Mouse (Mus musculus) forebrain, embryonic 13.5 days (tissue): ENCODE measurements around the gene AC161166.1. TPM values are rescaled to one million over a fixed set of nuclear protein-coding genes. Genes with fewer than 3 reads are reported as not detected.

Source experiments
- ATAC-seq: fragments of 200-750 bp; cut with Nextera tagmentation; 2 replicates; pipeline ENCODE4 v1.8.0; 2017
- H3K27ac ChIP-seq: fragments of 300-500 bp; sonication (generic); 2 replicates; pipeline ENCODE4 v1.5.1; 2015; ENCODE audit warnings: inconsistent platforms, mild to moderate bottlenecking, moderate library complexity
- H3K27me3 ChIP-seq: fragments of 300-500 bp; sonication (generic); 2 replicates; pipeline ENCODE4 v1.6.1; 2015; ENCODE audit warnings: mild to moderate bottlenecking, inconsistent platforms
- H3K36me3 ChIP-seq: fragments of 300-500 bp; sonication (generic); 2 replicates; pipeline ENCODE4 v1.6.1; 2015; ENCODE audit warnings: mild to moderate bottlenecking, inconsistent platforms; ENCODE audit not compliant: poor library complexity, severe bottlenecking
- H3K4me1 ChIP-seq: fragments of 300-500 bp; sonication (generic); 2 replicates; pipeline ENCODE4 v1.6.1; 2015; ENCODE audit warnings: inconsistent platforms
- H3K4me2 ChIP-seq: fragments of 300-500 bp; sonication (generic); 2 replicates; pipeline ENCODE4 v1.6.1; 2015; ENCODE audit warnings: inconsistent platforms, mild to moderate bottlenecking, moderate library complexity
- H3K4me3 ChIP-seq: fragments of 300-500 bp; sonication (generic); 2 replicates; pipeline ENCODE4 v1.5.1; 2015; ENCODE audit warnings: mild to moderate bottlenecking, inconsistent platforms
- H3K9ac ChIP-seq: fragments of 300-500 bp; sonication (generic); 2 replicates; pipeline ENCODE4 v1.6.1; 2015; ENCODE audit warnings: mild to moderate bottlenecking, inconsistent platforms
- H3K9me3 ChIP-seq: fragments of 300-500 bp; sonication (generic); replicated peaks from 2 replicates; pipeline ENCODE4 v1.6.1; 2016; ENCODE audit warnings: inconsistent platforms
- WGBS: fragments of 180-500 bp; shearing (Covaris S2); methylation state at CpG from one replicate; pipeline ENCODE4 v1.1.7; 2015; 5-methylcytosine and 5-hydroxymethylcytosine counted together
- polyA plus RNA-seq: library from polyadenylated mRNA; unstranded; fragments of >200 nt; fragmentation: Nextera tagmentation; extraction: Ambion mirVana; gene quantifications from 2 replicates; pipeline ENCODE4 v1.2.1, GENCODE M21; 2015

Gene AC161166.1
- polyA plus RNA-seq, 1 experiment from 2014 or later = 0.97 TPM

DNA sequence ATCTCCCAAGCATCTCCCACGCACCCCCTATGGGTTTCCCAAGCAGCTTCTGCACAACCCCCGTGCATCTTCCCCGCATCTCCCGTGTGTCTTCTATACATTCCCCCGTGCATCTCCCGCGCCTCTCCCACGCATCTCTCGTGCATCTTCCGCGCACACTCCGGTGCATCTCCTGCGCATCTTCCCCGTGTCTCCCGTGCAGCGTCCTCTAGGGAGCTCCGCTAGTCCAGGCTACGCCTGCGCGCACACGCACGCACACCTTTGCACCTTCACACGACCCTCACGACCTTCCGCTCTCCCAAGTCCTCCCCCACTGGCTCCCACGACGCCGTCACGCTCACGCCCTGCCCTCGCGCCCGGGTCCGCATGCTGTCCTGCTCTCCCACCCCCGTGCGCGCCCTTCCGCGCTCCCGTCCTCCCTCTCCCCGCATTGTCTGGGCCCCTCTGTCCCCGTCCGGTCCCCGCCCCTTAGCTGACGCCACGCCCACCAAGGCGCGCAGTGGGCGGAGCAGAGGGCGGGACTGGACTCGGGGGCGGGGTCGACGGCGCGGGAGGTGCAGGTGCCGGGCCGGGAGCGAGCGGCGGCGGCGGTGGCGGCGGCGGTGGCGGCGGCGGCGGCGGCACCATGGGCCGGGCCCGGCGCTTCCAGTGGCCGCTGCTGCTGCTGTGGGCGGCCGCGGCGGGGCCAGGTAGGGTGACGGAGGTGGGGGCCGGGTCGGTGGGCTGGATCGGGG is 30.6 kb downstream of the AC161166.1 start, which contains the start of gene Cadm4:
Cadm4 (plus strand) TSS at position 550 of the 734 bp plus-strand sequence.
- H3K4me1 ChIP-seq = peaks cover 61% of the 10 kb centered on the region
- peak within 1 kb of the TSS; percentile 87 for H3K4me2 ChIP-seq
- 1% methylated on average over 62 of the region's 83 CpGs for WGBS
- H3K27me3 ChIP-seq = 0 out of 2 replicates have a peak, but pooled peaks cover 3% of the 10 kb centered on the region
- no peaks in the 10 kb centered on the region for H3K9me3 ChIP-seq
- H3K4me3 ChIP-seq = peak within 1 kb of the TSS; percentile 76
- H3K36me3 ChIP-seq = no peaks in the 10 kb centered on the region
- peak within 1 kb of the TSS; percentile 97 for H3K9ac ChIP-seq
- ATAC-seq = peak; percentile 86
- peak within 1 kb of the TSS; percentile 78 for H3K27ac ChIP-seq

- peak overlapping the region; percentile 76 for H3K4me3 ChIP-seq
- H3K4me1 ChIP-seq = peaks cover 55% of the 10 kb centered on the region
- H3K36me3 ChIP-seq = no peaks in the 10 kb centered on the region
- WGBS = 8% methylated on average over 14 of the region's 14 CpGs
- H3K9me3 ChIP-seq = no peaks in the 10 kb centered on the region
- H3K27ac ChIP-seq = peak overlapping the region; percentile 78; the same call in 1 of the 2 replicates
- H3K27me3 ChIP-seq = 0 out of 2 replicates have a peak, but pooled peaks cover 3% of the 10 kb centered on the region
- peak overlapping the region; percentile 87 for H3K4me2 ChIP-seq
- peak; percentile 2; the same call in 1 of the 2 replicates for ATAC-seq
- peak overlapping the region; percentile 97 for H3K9ac ChIP-seq
These were observed 31.2 kb downstream of the AC161166.1 start for GRCm38 (mm10) chr7:24480986-24481473.

GRCm38 (mm10) chr7:24480121-24480941 is 31.9 kb downstream of the AC161166.1 start:
- H3K4me3 ChIP-seq = no peak overlapping the region
- no peak for ATAC-seq
- H3K27me3 ChIP-seq = 0 out of 2 replicates have a peak, but pooled peaks cover 3% of the 10 kb centered on the region
- H3K9ac ChIP-seq = peak overlapping the region; percentile 97; the same call in 1 of the 2 replicates
- H3K36me3 ChIP-seq = no peaks in the 10 kb centered on the region
- peak overlapping the region; percentile 87 for H3K4me2 ChIP-seq
- H3K4me1 ChIP-seq = peaks cover 48% of the 10 kb centered on the region
- H3K9me3 ChIP-seq = no peaks in the 10 kb centered on the region
- H3K27ac ChIP-seq = no peak overlapping the region
- 60% methylated on average over 18 of the region's 18 CpGs for WGBS

GRCm38 (mm10) chr7:24479685-24480084 is 32.6 kb downstream of the AC161166.1 start:
- Histone ChIP-seq H3K4me2 (peak overlapping the region; percentile 18; the same call in 1 of the 2 replicates), H3K27ac (no peak overlapping the region), H3K27me3 (0 out of 2 replicates have a peak, but pooled peaks cover 3% of the 10 kb centered on the region), H3K9ac (no peak overlapping the region), H3K4me1 (peaks cover 47% of the 10 kb centered on the region), H3K36me3 (no peaks in the 10 kb centered on the region), H3K9me3 (no peaks in the 10 kb centered on the region), H3K4me3 (no peak overlapping the region)
- 77% methylated on average over 2 of the region's 2 CpGs for WGBS
- ATAC-seq = no peak

DNA sequence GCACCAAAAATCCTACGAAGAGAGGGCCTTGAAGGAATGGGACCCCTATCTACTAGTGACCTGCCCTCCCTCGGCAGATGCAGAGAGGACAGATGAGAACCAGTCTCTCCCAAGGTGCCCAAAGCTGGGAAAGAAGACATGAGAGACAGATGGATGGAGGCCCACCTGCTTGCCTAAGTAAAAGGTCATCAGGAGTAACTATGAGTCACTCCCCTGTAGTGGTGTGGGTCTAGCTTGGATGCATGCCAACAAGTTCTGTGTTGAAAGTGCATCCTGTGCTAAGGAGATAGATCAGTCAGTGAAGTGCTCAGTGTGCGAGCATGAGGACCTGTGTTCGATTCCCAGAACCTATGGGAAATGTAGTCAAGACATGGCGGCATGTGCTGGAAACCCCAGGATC is 33.3 kb downstream of the AC161166.1 start:
- Histone ChIP-seq H3K4me2 (no peak overlapping the region), H3K4me1 (peaks cover 39% of the 10 kb centered on the region), H3K27me3 (0 out of 2 replicates have a peak, but pooled peaks cover 3% of the 10 kb centered on the region), H3K27ac (no peak overlapping the region), H3K36me3 (no peaks in the 10 kb centered on the region), H3K9me3 (no peaks in the 10 kb centered on the region), H3K9ac (no peak overlapping the region), H3K4me3 (no peak overlapping the region)
- ATAC-seq = no peak
- WGBS = 86% methylated on average over 5 of the region's 5 CpGs

- Histone ChIP-seq H3K27me3 (0 out of 2 replicates have a peak, but pooled peaks cover 3% of the 10 kb centered on the region), H3K27ac (no peak overlapping the region), H3K4me3 (no peak overlapping the region), H3K36me3 (no peaks in the 10 kb centered on the region), H3K9me3 (no peaks in the 10 kb centered on the region), H3K9ac (no peak overlapping the region), H3K4me1 (peaks cover 26% of the 10 kb centered on the region), H3K4me2 (no peak overlapping the region)
- ATAC-seq = no peak
- WGBS = 93% methylated on average over 7 of the region's 7 CpGs
These were observed 35.4 kb downstream of the AC161166.1 start for GRCm38 (mm10) chr7:24476856-24477255.

DNA sequence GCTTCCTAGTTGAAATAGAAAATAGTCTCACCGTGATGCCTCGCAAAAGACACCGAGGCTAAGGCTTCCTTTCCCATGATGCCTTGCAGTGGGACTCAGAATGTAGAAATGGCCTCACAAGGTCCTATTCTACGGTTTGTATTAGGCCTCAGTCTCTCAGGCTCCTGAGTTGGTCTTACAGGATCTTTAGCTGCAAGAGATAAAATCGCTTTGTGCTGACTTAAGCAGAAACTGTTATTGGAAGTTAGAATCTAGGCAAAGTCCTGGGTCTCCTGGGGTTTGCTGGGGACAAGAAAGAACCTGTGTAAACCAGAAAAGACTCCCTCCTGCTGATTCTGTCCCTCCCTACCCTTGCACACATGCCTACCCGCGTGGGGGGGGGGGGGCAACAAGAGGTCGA is 35.9 kb downstream of the AC161166.1 start:
- Histone ChIP-seq H3K36me3 (no peaks in the 10 kb centered on the region), H3K9ac (no peak overlapping the region), H3K4me2 (no peak overlapping the region), H3K4me3 (no peak overlapping the region), H3K27ac (no peak overlapping the region), H3K9me3 (no peaks in the 10 kb centered on the region), H3K4me1 (peaks cover 26% of the 10 kb centered on the region), H3K27me3 (0 out of 2 replicates have a peak, but pooled peaks cover 3% of the 10 kb centered on the region)
- ATAC-seq = no peak
- WGBS = 87% methylated on average over 8 of the region's 8 CpGs

GRCm38 (mm10) chr7:24474811-24475506 is 37.3 kb downstream of the AC161166.1 start:
- H3K4me2 ChIP-seq = no peak overlapping the region
- peaks cover 12% of the 10 kb centered on the region for H3K4me1 ChIP-seq
- peak overlapping the region; percentile 45 for H3K9ac ChIP-seq
- WGBS = 32% methylated on average over 21 of the region's 21 CpGs
- no peaks in the 10 kb centered on the region for H3K9me3 ChIP-seq
- no peak overlapping the region for H3K27ac ChIP-seq
- no peak overlapping the region for H3K4me3 ChIP-seq
- H3K27me3 ChIP-seq = no peaks in the 10 kb centered on the region
- ATAC-seq = no peak
- no peaks in the 10 kb centered on the region for H3K36me3 ChIP-seq

DNA sequence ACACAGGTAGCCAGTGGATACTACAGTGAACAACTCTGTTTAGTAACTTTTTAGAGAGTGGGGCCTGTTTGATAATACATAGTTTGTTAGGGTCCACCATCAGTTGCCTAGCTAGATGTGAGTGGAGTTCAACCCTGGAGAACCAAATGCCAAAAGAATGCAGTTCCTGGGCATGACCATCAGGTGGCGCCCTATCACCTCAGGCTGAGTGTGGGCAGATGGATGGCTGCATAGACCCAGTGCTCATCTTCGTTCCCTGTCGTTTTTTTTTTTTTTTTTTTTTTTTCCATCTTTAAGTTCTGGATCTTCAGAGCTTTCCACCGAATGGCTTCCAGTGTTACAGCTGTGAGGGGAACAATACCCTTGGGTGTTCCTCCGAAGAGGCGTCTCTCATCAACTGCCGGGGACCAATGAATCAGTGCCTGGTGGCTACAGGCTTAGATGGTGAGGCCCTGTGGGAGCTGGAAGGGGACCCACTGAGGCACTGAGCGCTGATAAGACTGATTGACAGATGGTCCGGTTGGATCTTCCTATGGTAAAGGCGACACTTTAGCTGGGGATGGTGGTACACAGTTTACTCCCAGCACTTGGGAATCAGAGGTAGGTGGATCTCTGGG is 38.2 kb downstream of the AC161166.1 start:
- H3K27ac ChIP-seq = no peak overlapping the region
- no peak overlapping the region for H3K4me3 ChIP-seq
- H3K27me3 ChIP-seq = no peaks in the 10 kb centered on the region
- peaks cover 5% of the 10 kb centered on the region for H3K4me1 ChIP-seq
- no peak overlapping the region for H3K9ac ChIP-seq
- no peaks in the 10 kb centered on the region for H3K36me3 ChIP-seq
- ATAC-seq = peak; percentile 60; the same call in 1 of the 2 replicates
- peaks cover 2% of the 10 kb centered on the region for H3K9me3 ChIP-seq
- H3K4me2 ChIP-seq = no peak overlapping the region
- WGBS = 44% methylated on average over 10 of the region's 10 CpGs

GRCm38 (mm10) chr7:24472937-24473336 is 39.3 kb downstream of the AC161166.1 start:
- Histone ChIP-seq H3K27me3 (no peaks in the 10 kb centered on the region), H3K4me1 (peaks cover 5% of the 10 kb centered on the region), H3K4me3 (no peak overlapping the region), H3K9ac (no peak overlapping the region), H3K9me3 (peaks cover 4% of the 10 kb centered on the region), H3K27ac (no peak overlapping the region), H3K4me2 (no peak overlapping the region), H3K36me3 (no peaks in the 10 kb centered on the region)
- ATAC-seq = no peak
- 75% methylated on average over 7 of the region's 7 CpGs for WGBS

- H3K27me3 ChIP-seq = no peaks in the 10 kb centered on the region
- H3K4me2 ChIP-seq = no peak overlapping the region
- peaks cover 4% of the 10 kb centered on the region for H3K9me3 ChIP-seq
- H3K36me3 ChIP-seq = no peaks in the 10 kb centered on the region
- ATAC-seq = no peak
- 80% methylated on average over 6 of the region's 6 CpGs for WGBS
- no peak overlapping the region for H3K4me3 ChIP-seq
- no peak overlapping the region for H3K27ac ChIP-seq
- H3K9ac ChIP-seq = no peak overlapping the region
- H3K4me1 ChIP-seq = peaks cover 5% of the 10 kb centered on the region
These were observed 39.8 kb downstream of the AC161166.1 start for GRCm38 (mm10) chr7:24472442-24472841.
